Mouse (Mus musculus) layer of hippocampus, adult 2 months (tissue): Measurements from ENCODE around the gene Crybg3. TPM values are rescaled to one million over a fixed set of nuclear protein-coding genes. Genes with fewer than 3 reads are reported as not detected.

Source experiments
- DNase-seq, 2 experiments: peaks; one replicate each; pipeline ENCODE4 v3.0.0; 2022; ENCODE audit warnings: low spot score in 2 of 2
- H3K27ac ChIP-seq: fragments of 200-600 bp; 2 replicates; pipeline ENCODE4 v1.8.1; 2022
- H3K4me3 ChIP-seq: fragments of 200-600 bp; 2 replicates; pipeline ENCODE4 v1.8.1; 2022; ENCODE audit warnings: mild to moderate bottlenecking
- CTCF ChIP-seq: fragments of 200-600 bp; conservative IDR thresholded peaks from 2 replicates; pipeline ENCODE4 v1.8.1; 2022; ENCODE audit warnings: antibody characterized with exemption, mild to moderate bottlenecking, moderate library complexity
- total RNA-seq, 2 experiments: library from RNA; stranded (reverse); gene quantifications; 2 replicates each; pipeline ENCODE4 v1.2.3; 2021

Crybg3 gene
- total RNA-seq, 2 experiments from 2014 or later: 3.8 to 4.8 TPM

GRCm38 (mm10) chr16:59569837-59570236, 30.9 kb downstream of the Crybg3 start:
- Histone ChIP-seq H3K27ac (no peak overlapping the region), H3K4me3 (no peak overlapping the region)
- DNase-seq: no peak
- TF ChIP-seq CTCF: no peak

- no peak for DNase-seq
- peak overlapping the region; percentile 6; the same call in 1 of the 2 replicates for H3K27ac ChIP-seq
- no peak for TF ChIP-seq CTCF
- H3K4me3 ChIP-seq: no peak overlapping the region
Observed at GRCm38 (mm10) chr16:59567721-59568381, 32.9 kb downstream of the Crybg3 start.

GRCm38 (mm10) chr16:59566437-59566836, 34.3 kb downstream of the Crybg3 start:
- no peak for DNase-seq
- no peak overlapping the region for H3K4me3 ChIP-seq
- no peak for TF ChIP-seq CTCF
- H3K27ac ChIP-seq: no peak overlapping the region

- H3K27ac ChIP-seq: no peak overlapping the region
Observed at GRCm38 (mm10) chr16:59565631-59566030, 35.1 kb downstream of the Crybg3 start.

GRCm38 (mm10) chr16:59564025-59564424, 36.8 kb downstream of the Crybg3 start:
- DNase-seq: no peak
- no peak overlapping the region for H3K27ac ChIP-seq
- TF ChIP-seq CTCF: no peak
- H3K4me3 ChIP-seq: no peak overlapping the region

More at GRCm38 (mm10) chr16:59565631-59566030, 35.1 kb downstream of the Crybg3 start:
- DNase-seq: no peak
- H3K4me3 ChIP-seq: no peak overlapping the region
- no peak for TF ChIP-seq CTCF

GRCm38 (mm10) chr16:59559300-59560200, 41.2 kb downstream of the Crybg3 start:
- no peak for DNase-seq
- H3K4me3 ChIP-seq: no peak overlapping the region
- no peak overlapping the region; the same call in 1 of the 2 replicates for H3K27ac ChIP-seq
- TF ChIP-seq CTCF: no peak

GRCm38 (mm10) chr16:59558916-59559299, 41.9 kb downstream of the Crybg3 start:
- DNase-seq: no peak
- no peak overlapping the region for H3K27ac ChIP-seq
- no peak for TF ChIP-seq CTCF
- H3K4me3 ChIP-seq: no peak overlapping the region

- no peak for DNase-seq
Observed at GRCm38 (mm10) chr16:59553490-59554161, 47.2 kb downstream of the Crybg3 start.

GRCm38 (mm10) chr16:59551507-59551906, 49.3 kb downstream of the Crybg3 start:
- DNase-seq: no peak
- no peak overlapping the region for H3K4me3 ChIP-seq
- TF ChIP-seq CTCF: no peak

More at GRCm38 (mm10) chr16:59553490-59554161, 47.2 kb downstream of the Crybg3 start:
- no peak for TF ChIP-seq CTCF
- Histone ChIP-seq H3K4me3 (no peak overlapping the region), H3K27ac (no peak overlapping the region)

GRCm38 (mm10) chr16:59549631-59550030, 51.1 kb downstream of the Crybg3 start:
- no peak overlapping the region for H3K27ac ChIP-seq
- TF ChIP-seq CTCF: no peak
- DNase-seq: no peak
- H3K4me3 ChIP-seq: no peak overlapping the region

More at GRCm38 (mm10) chr16:59551507-59551906, 49.3 kb downstream of the Crybg3 start:
- H3K27ac ChIP-seq: no peak overlapping the region

- TF ChIP-seq CTCF: no peak
- H3K4me3 ChIP-seq: no peak overlapping the region
- DNase-seq: no peak
- H3K27ac ChIP-seq: peak overlapping the region; percentile 76
Observed at GRCm38 (mm10) chr16:59548582-59548947, 52.2 kb downstream of the Crybg3 start.

GRCm38 (mm10) chr16:59547887-59548581, 52.7 kb downstream of the Crybg3 start:
- Histone ChIP-seq H3K4me3 (no peak overlapping the region), H3K27ac (peak overlapping the region; percentile 76)
- no peak for TF ChIP-seq CTCF
- DNase-seq: peak; percentile 48 to 64
